Mouse (Mus musculus) splenic B cell, adult 2 months (primary cell): ENCODE data around the gene Tcte1.

Experiments used
- DNase-seq: peaks from one replicate; pipeline ENCODE4 v3.0.0-alpha.2; 2011; ENCODE audit warnings: low read depth, low spot score
- H3K27me3 ChIP-seq: 2 replicates; pipeline ENCODE4 v1.6.1; 2012; ENCODE audit warnings: mild to moderate bottlenecking, low read length, moderate library complexity, mixed read lengths; ENCODE audit not compliant: control insufficient read depth, poor library complexity, insufficient read depth, severe bottlenecking
- H3K36me3 ChIP-seq: 2 replicates; pipeline ENCODE4 v1.6.1; 2012; ENCODE audit warnings: mild to moderate bottlenecking, low read length, moderate library complexity, mixed read lengths; ENCODE audit not compliant: control insufficient read depth, poor library complexity, insufficient read depth, severe bottlenecking

The Tcte1 gene

DNA sequence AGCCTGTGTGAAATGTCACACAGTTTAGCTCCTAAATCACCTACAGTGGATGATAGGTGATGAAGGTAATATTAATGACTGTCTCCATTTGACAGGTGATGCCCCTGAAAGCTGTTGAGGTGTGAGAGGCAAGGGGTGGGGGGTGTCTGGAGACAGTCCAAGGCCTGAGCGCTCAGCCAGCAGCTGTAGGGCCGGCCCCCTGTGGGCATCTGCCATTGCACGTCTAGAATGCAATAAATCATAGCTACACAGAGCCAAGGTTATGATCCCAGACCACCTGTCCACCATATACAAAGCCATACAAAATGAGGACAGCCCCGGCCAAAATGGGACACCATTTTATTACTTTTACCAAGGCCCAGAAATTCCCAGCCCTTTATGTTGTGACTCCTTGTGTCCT lies 1.7 kb downstream of the Tcte1 start:
- no peak for DNase-seq
- Histone ChIP-seq H3K36me3 (no peaks in the 10 kb centered on the region), H3K27me3 (no peaks in the 10 kb centered on the region)

DNA sequence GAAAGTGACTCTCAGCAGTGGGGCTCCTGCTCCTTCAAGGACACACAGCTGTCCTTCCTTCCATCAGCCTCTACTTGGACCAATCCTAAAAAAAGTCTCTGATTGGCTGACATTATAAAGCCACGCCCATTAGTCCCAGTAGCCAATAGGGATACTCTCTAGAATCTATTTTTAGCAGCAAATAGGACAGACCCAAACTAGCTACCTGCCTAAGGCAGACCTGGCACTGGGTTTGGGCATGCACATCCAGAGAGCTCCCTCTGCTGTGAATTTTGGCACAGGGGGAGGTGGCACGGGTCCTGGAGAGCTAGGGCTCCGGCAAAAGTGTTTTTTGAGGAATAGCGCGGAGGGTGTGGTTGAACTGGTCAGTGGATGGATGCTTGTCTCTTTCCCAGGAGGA lies 3.3 kb downstream of the Tcte1 start:
- no peak for DNase-seq
- no peaks in the 10 kb centered on the region for H3K27me3 ChIP-seq
- no peaks in the 10 kb centered on the region for H3K36me3 ChIP-seq

DNA sequence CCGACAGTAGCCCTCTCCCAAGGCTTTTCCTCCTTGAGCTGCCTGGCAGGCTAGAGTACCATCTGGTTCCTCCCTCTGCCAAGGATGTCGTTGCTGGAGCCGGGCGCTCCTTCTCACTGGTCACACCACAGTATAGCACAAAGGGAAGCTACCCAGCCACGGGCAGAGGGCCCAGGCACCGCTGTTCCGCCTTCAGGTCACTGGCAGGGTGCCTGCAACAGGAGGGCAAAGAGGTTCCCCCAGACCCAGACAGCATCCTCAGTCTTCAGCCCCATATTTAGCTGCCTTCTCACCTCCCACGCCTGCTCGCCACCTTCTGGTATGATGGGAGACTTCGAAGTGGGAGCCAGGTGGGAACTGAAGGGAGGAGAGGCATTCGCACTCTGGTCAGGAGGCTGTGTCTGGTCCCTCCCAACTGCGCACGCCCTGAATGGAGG lies 7.1 kb downstream of the Tcte1 start:
- no peak for DNase-seq
- Histone ChIP-seq H3K27me3 (no peaks in the 10 kb centered on the region), H3K36me3 (no peaks in the 10 kb centered on the region)

DNA sequence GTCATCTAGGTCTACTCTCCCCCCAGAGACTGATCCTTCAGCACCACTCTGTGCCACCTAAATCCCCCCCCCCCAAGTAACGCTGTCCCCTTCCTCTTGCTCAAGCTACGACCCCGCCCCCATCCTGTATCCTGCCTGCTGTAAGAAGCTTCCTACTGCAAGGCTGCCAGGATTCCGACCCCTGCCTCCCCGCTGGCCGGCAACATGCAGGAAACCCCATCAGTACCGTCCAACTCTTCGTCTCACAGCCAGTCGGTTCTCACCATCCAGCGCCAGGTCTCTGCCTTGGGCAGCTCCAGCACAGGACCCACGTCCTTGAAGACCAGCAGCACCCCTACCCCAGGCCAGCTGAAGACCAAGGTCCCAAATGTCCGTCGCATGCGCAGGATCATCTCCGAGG lies 9.7 kb downstream of the Tcte1 start:
- no peak for DNase-seq
- H3K36me3 ChIP-seq = no peaks in the 10 kb centered on the region

DNA sequence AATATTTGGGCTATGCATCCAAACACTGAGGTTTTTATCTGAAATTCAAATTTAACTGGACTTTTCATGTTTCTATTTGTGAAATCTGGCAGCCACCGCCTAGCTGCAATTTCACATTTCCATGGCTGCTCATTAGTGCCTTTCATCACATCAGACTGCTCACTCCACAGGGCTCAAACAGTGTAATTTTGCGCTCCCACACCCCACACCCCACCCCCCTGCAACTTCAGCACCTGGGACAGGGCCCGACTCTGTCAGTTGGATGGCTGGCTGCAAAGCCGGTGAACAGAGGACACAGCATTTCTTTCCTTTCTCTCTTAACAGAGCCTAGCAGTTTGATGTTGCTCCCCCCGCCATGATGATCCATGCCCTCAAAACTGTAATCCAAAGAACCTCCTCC lies 13.0 kb downstream of the Tcte1 start:
- Histone ChIP-seq H3K27me3 (no peaks in the 10 kb centered on the region), H3K36me3 (no peaks in the 10 kb centered on the region)
- DNase-seq = peak; percentile 13

More for the DNA sequence above, 9.7 kb downstream of the Tcte1 start:
- no peaks in the 10 kb centered on the region for H3K27me3 ChIP-seq

DNA sequence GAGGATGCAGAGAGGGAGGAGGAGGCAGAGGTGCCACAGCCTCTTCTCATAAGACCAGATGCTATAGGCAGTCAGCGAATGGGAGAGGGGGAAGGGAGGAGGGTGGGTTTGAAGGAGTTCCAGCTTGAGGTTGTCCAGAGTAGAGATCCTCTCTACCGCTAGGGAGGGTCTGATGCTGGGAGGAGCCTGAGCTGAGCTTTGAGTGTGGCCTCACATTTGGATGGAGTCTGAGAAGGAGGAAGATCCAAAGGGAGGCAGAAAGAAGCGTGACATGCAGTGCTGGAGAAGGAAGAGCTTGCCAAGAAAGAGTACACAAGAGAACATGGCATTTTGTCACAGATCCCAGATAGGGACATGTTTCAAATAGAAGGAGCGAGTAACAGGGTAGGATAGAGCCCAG lies 15.2 kb downstream of the Tcte1 start:
- no peaks in the 10 kb centered on the region for H3K36me3 ChIP-seq
- H3K27me3 ChIP-seq = no peaks in the 10 kb centered on the region
- DNase-seq = no peak

DNA sequence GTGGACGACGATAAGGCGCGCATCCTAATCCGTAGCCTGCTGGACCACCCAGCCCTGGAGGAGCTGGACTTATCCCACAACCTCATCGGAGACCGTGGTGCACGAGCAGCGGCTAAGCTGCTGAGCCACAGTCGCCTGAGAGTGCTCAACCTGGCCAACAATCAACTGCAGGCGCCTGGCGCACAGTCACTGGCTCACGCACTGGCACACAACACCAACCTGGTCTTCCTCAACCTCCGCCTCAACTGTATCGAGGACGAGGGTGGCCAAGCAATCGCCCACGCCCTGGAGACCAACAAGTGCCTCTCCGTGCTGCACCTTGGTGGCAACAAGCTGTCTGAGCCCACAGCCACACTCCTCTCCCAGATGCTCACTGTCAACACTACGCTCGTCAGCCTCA lies 16.4 kb downstream of the Tcte1 start:
- no peak for DNase-seq
- no peaks in the 10 kb centered on the region for H3K36me3 ChIP-seq
- no peaks in the 10 kb centered on the region for H3K27me3 ChIP-seq

DNA sequence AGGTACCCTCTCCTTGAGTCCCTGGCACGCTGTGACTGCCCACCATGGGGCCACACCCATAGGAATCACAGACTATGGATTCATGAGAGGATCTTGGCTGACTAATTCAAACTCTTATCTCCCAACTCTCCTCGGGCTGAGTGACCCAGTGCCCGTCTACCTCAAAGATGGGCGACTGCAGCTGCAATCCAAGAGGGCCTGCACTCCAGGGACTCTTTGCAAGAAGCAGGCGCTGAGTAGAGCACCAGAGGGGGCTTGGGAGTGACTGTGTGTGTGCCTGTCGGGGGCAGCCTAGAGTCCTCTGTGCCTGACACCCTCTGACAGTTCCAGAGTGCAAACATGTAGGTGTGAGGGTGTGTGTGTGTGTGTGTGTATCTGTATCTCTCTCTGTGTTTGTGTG lies 18.9 kb downstream of the Tcte1 start:
- DNase-seq = no peak
- H3K27me3 ChIP-seq = peaks cover under 1% of the 10 kb centered on the region; the same call in 1 of the 2 replicates
- no peaks in the 10 kb centered on the region for H3K36me3 ChIP-seq

DNA sequence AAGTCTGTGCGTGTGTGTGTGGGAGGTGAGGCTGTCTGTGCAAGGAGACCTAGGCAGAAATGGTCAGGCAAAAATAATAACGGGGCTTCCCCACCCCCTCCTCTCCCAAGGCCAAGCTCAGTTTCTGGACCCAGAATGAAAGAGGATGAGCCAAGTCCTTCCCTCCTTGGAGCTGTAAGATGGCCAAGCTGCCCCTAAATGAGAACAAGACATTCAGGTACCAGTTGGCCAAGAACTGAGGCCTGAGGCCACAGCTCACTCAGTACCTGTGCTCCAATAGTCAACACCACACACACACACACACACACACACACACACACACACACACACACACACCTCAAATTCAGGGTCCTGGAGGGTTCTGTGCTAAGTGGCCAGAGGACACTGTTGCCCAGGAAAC lies 19.5 kb downstream of the Tcte1 start:
- peaks cover 2% of the 10 kb centered on the region; the same call in 1 of the 2 replicates for H3K27me3 ChIP-seq
- DNase-seq = no peak

DNA sequence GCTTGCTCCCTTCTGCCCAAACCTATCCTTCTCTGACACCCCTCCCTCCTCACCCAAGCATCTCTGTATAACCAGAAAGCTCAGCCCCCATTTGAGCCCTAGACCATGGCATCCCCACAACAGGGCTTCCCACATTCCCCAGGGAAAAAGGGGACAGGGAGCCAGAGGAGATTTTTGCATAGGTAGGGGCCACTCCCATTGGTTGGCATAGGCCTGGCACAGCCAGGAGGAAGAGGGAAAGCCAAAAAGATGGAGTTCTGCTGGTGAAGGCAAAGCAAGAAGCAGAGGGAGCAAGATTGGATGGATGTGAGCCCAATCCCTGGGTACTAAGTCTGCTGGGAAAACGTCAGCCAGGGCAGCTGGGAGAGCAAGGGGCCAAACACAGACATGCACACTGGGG lies 19.9 kb downstream of the Tcte1 start:
- Histone ChIP-seq H3K27me3 (peaks cover 2% of the 10 kb centered on the region), H3K36me3 (no peaks in the 10 kb centered on the region)
- no peak for DNase-seq

More for the DNA sequence above, 19.5 kb downstream of the Tcte1 start:
- H3K36me3 ChIP-seq = no peaks in the 10 kb centered on the region

DNA sequence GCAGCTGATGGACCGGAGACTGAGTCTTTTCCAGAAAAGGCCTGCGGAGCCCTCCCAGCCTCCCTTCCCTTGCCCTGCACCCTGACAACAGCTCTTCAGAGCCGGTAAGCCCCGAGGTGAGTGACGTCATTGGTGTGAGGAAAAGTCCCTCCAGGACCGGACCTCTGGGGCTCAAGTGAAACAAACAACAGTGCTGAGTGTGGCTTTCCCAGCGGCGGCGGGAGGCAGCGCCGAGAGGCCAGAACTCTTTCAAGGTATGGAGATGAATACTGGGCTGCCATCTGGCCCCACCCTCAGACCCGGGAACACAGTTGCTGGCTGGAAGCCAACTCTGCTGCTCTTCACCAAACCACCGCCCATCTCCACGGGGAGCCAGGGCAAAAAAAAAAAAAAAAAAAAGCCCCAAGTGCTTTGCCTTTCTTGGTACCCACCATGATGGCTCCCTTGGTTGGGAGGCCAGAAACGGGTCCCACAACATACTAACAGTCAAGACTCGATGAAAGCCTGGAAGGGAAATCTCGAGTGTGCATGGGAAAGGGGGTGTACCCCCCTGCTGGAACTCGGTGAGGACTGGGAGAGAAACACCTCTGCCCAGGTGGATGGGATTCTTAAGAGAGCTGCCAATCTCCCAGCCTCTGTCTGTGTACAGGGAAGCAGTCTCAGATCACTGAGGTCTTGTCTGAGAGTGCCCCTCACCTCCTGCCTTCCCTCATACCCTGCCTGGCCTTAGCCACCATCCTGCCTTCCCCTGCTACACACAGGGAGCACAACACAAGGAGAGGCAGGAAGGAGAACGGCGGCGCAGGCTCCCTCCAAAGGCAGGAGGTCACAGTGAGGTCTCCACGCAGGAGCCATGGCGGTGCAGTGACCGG lies 21.0 kb downstream of the Tcte1 start:
- peaks cover 3% of the 10 kb centered on the region for H3K27me3 ChIP-seq
- H3K36me3 ChIP-seq = no peaks in the 10 kb centered on the region
- DNase-seq = peak; percentile 45

DNA sequence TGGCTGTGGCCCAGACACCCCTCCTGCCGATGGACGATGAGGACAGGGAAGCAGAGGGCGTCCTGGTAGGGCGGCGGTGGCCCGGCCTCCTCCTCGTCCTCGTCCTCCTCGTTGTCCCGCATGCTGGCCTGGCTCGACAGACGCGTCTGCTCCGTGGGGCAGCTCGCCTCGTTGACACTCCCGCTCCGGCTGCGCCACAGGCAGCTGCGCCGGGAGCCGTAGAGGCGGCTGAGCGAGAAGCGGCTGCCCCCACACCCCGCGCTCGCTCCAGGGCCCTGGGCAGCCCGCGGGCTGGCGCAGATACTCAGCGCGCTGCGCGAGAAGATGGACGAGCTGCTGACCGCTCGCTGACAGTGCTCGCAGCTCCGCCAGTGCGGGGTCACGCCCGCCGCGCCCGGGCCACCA lies 21.6 kb downstream of the Tcte1 start:
- Histone ChIP-seq H3K27me3 (peaks cover 3% of the 10 kb centered on the region), H3K36me3 (no peaks in the 10 kb centered on the region)
- no peak for DNase-seq

DNA sequence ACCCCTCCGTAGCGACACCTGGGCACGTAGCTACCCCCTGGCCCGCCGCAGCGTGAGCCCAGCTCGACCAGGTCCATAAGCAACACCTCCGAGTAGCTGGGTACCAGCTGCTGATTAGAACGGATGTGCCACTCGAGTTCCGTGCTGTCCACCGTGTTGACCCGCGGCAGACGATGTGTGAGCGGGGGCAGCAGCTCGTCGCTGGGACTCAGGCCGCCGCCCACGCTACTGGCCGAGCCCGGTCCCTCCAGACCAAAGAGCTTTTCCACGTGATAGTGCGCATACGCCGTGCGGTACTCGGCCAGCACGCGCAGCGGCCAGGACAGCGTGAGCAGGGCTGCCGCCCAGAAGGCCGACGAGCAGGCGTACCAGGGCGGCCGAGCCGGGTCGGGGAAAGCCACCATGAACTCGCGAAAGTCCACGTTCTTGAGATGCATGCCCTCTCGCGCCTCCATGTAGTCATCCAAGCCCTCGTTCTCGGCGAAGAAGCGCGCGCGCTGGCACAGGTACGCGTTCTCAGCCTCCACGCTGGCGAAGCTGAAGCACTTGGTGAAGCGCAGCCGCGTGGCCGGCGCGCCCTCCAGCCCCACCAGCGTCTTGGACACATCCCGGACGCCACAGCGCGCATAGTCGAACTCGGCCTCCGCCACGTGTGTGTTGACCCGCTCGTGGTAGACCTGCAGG lies 22.2 kb downstream of the Tcte1 start:
- Histone ChIP-seq H3K27me3 (peaks cover 3% of the 10 kb centered on the region), H3K36me3 (no peaks in the 10 kb centered on the region)
- peak; percentile 9 for DNase-seq

DNA sequence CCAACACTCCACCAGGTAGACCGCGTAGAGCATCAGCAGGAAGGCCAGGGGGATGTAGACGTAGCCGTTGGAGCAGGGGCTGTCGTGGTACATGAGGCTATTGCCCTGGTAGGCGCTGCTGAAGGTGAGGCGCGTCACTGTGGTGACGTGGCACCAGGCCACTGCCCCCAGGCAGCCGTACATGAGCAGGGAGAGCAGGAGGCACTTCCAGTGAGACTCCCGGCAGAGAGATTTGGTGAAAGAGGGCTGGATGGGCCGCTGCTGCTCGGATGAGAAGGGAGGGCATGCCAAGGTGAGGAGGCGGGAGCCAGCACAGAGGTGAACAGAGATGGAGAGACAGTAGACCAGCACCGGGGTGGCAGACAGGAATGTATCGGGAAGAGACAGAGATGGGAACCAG lies 23.7 kb downstream of the Tcte1 start:
- Histone ChIP-seq H3K36me3 (no peaks in the 10 kb centered on the region), H3K27me3 (peaks cover 3% of the 10 kb centered on the region)
- DNase-seq = no peak

DNA sequence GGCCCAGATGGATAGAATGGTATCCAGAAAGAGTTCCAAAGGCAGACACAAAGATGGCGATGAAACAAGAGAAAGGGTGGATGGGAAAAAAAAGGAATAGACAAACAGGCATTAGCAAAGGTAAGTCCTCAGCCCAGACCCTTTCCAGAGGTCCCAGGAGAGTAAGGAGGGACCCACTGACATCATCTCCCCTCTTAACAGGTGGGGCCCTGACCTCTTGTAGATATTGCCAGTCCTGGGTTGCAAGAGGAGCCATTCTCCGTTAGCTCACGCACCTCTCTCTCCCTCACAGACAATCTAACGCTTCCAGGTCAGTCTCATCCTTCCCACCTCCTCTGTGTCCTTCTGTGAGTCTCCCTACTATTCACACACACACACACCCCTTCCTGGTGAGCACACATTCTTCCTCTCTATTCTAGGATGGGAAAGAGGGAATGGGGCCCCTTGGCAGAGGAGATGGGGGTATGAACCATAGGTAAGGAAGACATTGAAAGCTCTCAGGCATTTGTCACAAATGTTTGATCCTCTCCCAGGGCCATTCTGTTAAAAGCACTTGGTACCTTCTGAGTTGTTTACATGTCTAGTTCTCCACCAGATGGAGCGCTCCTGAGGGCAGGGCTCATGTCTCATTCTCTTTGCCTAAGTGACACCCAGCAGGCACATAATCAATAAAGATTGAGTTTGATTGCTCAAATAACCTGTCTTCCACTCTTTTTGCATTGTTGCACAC lies 24.4 kb downstream of the Tcte1 start:
- Histone ChIP-seq H3K27me3 (peaks cover 3% of the 10 kb centered on the region), H3K36me3 (no peaks in the 10 kb centered on the region)
- peak; percentile 15 for DNase-seq
